Mouse (Mus musculus) right cerebral cortex, postnatal 36 days (tissue): ENCODE results near the gene Arhgap24.
A peak's percentile ranks its signal among the peaks of the same experiment; 100 is the strongest.

Experiments
- DNase-seq, 2 experiments: peaks; one replicate each; pipeline ENCODE4 v3.0.0; 2022; ENCODE audit warnings: low spot score in 2 of 2, mixed read lengths in 1 of 2

Arhgap24 gene

GRCm38 (mm10) chr5:102670731-102671345, 189.6 kb downstream of the Arhgap24 start:
- no peak for DNase-seq

GRCm38 (mm10) chr5:102675326-102675725, 194.1 kb downstream of the Arhgap24 start:
- DNase-seq: no peak

GRCm38 (mm10) chr5:102677176-102677575, 196.0 kb downstream of the Arhgap24 start:
- no peak for DNase-seq

- no peak for DNase-seq
Measured at GRCm38 (mm10) chr5:102687673-102688072, 206.5 kb downstream of the Arhgap24 start.

- peak; percentile 32 to 56 for DNase-seq
Measured at GRCm38 (mm10) chr5:102692487-102692886, 211.3 kb downstream of the Arhgap24 start.

- no peak for DNase-seq
Measured at GRCm38 (mm10) chr5:102693192-102693591, 212.0 kb downstream of the Arhgap24 start.

- no peak for DNase-seq
Measured at GRCm38 (mm10) chr5:102693871-102694270, 212.7 kb downstream of the Arhgap24 start.

GRCm38 (mm10) chr5:102697784-102698183, 216.6 kb downstream of the Arhgap24 start:
- no peak for DNase-seq

- peak; percentile 6 to 7 for DNase-seq
Measured at GRCm38 (mm10) chr5:102698396-102698795, 217.2 kb downstream of the Arhgap24 start.

- DNase-seq: no peak
Measured at GRCm38 (mm10) chr5:102698891-102699290, 217.7 kb downstream of the Arhgap24 start.

- no peak for DNase-seq
Measured at GRCm38 (mm10) chr5:102702581-102702980, 221.4 kb downstream of the Arhgap24 start.

GRCm38 (mm10) chr5:102703325-102704099, 222.3 kb downstream of the Arhgap24 start:
- DNase-seq: peak; percentile 24 to 36

- DNase-seq: no peak
Measured at GRCm38 (mm10) chr5:102705170-102705569, 224.0 kb downstream of the Arhgap24 start.

- no peak for DNase-seq
Measured at GRCm38 (mm10) chr5:102710336-102710735, 229.1 kb downstream of the Arhgap24 start.

- no peak for DNase-seq
Measured at GRCm38 (mm10) chr5:102719368-102719972, 238.3 kb downstream of the Arhgap24 start.

- no peak for DNase-seq
Measured at GRCm38 (mm10) chr5:102723558-102723957, 242.4 kb downstream of the Arhgap24 start.

- DNase-seq: no peak
Measured at GRCm38 (mm10) chr5:102724813-102725348, 243.7 kb downstream of the Arhgap24 start.

GRCm38 (mm10) chr5:102725365-102725764, 244.2 kb downstream of the Arhgap24 start:
- no peak for DNase-seq

GRCm38 (mm10) chr5:102726985-102727384, 245.8 kb downstream of the Arhgap24 start:
- no peak for DNase-seq

- DNase-seq: no peak
Measured at GRCm38 (mm10) chr5:102728531-102728930, 247.3 kb downstream of the Arhgap24 start.

GRCm38 (mm10) chr5:102729476-102729875, 248.3 kb downstream of the Arhgap24 start:
- DNase-seq: no peak

- DNase-seq: no peak
Measured at GRCm38 (mm10) chr5:102736131-102736530, 254.9 kb downstream of the Arhgap24 start.
